Mouse (Mus musculus): ENCODE results near the gene Gm10392.

The Gm10392 gene

GRCm38 (mm10) chr11:77508068-77509021 lies 10.7 kb downstream of the Gm10392 start:
- DNase-seq (ENCODE audit: low spot score): peak; percentile 93

DNA sequence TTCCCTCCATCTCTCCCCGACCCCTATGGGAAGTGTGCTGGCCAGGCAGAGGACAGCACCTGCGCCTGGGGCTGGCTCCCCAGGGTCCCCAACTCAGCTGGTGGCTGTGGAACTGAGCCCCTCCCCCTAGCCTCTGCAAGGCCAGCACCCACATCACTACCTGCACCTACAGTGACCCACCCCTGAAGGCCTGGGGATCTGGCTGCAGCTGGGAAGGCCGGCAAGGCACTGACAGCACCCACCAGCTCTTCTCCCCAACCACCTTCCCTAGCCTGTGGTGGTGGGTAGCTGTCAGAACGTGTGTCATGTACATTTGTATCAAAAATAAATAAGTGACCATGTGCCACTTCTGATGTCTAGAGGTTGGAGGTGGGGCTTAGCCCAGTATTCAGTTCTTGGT lies 11.6 kb downstream of the Gm10392 start:
- DNase-seq (ENCODE audit: low spot score): no peak

- no peak for DNase-seq (ENCODE audit: low spot score)
Observed at GRCm38 (mm10) chr11:77506941-77507340, 12.1 kb downstream of the Gm10392 start.

DNA sequence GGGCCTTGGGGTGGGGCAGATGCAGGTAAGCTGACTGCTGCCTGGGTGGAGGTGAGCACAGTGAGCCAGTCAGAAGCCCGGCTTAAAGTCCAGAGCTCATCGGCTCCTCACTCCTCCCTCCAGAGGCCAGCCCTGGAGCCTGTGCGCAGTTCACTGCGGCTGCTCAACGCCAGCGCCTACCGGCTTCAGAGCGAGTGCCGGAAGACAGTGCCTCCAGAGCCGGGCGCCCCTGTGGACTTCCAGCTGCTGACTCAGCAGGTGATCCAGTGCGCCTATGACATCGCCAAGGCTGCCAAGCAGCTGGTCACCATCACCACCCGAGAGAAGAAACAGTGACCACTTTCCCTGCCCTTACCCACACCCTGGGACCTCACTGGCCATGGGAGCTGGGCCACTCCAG lies 12.7 kb downstream of the Gm10392 start:
- DNase-seq (ENCODE audit: low spot score): no peak

- DNase-seq (ENCODE audit: low spot score): no peak
Observed at GRCm38 (mm10) chr11:77505291-77505980, 13.6 kb downstream of the Gm10392 start.

DNA sequence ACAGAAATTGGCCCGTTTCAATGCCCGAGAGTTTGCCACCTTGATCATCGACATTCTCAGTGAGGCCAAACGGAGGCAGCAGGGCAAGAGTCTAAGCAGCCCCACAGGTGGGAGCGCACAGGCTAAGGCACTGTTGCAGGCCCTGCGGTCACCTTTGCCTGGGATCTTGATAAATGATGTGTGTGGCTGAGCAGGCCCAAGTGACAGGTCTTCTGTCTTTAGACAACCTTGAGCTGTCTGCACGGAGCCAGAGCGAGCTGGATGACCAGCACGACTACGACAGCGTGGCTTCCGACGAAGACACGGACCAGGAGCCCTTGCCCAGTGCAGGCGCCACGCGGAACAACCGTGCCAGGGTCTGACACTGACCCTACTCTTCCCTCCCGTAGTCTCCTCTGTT lies 14.6 kb downstream of the Gm10392 start:
- no peak for DNase-seq (ENCODE audit: low spot score)

DNA sequence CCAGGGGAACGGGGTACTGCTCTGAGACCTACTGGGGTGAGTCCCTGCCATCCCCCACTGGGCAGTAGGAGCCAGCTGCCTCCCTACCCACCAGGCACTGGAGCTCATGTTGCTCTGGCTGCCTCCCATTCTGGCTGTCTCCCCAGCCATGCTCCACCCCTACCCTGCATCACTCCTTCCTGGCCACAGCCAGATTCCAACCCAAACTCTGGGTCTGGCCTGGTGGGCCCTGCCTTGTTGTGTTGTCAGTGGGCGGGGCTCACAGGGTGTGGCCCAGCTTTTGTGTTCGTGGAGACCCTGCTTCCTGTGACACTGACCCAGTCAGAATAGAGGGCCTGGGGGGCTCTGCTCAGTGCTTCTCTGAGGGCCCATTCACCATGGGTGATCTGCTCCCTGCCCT lies 15.5 kb downstream of the Gm10392 start:
- DNase-seq (ENCODE audit: low spot score): no peak

DNA sequence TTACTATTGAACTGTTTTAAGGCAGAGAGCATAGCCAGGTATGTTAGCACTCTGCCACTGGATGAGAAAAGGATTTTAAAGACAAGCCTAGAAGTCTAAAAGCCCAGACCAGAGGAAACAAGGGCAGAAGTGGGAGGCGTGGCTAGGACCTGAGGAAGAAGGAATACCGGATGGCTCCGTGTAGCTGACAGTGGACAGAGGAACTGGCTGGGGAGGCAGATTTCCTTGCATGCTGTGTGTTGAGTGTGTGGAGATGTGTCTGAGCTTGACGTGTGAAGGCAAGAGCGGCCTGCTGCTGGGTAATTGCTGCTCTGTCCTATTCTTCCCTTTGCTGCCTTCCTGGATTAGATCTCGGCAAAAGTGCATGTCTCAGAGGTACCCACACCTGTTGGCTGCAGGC lies 16.5 kb downstream of the Gm10392 start:
- DNase-seq (ENCODE audit: low spot score): no peak

- no peak for DNase-seq (ENCODE audit: low spot score)
Observed at GRCm38 (mm10) chr11:77501971-77502370, 17.0 kb downstream of the Gm10392 start.

- peak; percentile 82 for DNase-seq (ENCODE audit: low spot score)
Observed at GRCm38 (mm10) chr11:77501392-77501791, 17.6 kb downstream of the Gm10392 start.

GRCm38 (mm10) chr11:77500361-77501325 lies 18.4 kb downstream of the Gm10392 start:
- DNase-seq (ENCODE audit: low spot score): no peak

DNA sequence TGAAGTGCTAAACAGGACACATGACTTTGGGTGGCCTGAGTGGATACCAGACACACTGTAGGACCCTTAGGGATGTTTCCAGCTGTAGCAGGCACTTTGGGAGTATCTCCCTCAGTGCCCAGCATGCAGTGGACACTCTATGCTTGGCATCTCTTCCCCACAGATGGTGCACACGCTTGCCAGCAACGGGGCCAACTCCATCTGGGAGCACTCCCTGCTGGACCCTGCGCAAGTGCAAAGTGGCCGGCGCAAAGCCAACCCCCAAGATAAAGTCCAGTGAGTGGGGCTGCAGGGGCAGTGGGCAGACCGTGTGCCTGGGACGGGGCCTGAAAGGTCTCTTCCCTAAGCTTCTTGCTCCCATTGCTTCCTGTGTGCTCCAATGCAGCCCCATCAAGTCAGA lies 19.6 kb downstream of the Gm10392 start:
- no peak for DNase-seq (ENCODE audit: low spot score)

DNA sequence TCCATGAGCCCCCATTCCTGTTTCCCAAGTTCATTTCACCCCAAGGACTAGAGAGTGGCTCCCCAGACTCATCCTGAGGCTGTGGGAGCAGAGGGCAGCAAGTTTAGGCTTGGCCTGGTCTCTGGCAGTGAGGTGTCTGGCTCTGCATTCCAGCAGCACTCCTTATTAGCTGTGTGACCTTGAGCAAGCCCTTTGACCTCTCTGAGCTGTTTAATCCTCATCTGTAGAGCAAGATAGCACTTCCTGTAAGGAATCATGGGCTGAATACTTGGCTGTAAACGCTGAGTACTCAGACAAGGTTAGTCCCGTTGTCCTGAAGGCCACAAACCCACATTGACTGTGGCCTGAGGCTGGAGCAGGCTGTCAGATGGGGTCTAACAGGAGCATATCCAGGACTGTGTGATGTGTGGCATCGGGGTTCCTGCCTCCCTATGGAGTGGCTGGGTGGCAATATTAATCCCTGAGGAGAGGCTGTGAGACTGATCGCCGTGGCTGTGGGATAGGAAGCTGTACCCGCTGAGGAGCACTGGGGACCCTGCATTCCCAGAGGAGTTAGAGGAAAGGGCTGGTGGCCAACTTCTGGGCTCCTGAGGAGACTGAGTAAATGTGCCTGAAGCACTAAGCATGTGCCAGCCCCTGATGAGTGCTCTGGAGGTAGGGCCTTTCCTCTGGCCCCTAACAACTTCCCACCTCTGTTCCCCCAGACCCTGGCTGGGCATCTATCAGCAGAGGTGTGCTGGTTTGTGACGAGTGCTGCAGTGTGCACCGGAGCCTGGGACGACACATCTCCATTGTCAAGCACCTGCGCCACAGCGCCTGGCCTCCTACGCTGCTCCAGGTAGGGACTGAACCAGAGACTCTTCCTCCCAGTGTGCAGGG lies 20.5 kb downstream of the Gm10392 start:
- DNase-seq (ENCODE audit: low spot score): no peak

DNA sequence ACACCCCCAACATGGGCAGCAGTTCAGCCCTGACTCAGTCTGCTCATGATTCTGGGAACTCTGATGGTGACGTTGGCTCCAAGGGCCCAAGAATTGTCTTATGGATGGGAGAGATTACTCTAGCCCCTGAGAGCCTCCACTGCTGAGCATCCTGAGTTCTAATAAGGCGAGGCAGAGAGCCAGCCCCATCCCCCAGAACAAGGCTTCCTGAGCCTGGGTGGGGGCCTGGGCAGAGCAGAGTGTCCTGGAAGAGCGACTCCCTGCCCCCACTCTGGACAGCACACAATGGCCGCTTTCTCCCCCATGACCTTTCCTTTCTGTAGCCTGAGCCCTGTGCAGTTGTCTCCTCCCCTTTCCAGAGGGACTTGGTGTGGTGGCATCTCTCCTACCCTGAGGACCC lies 21.1 kb downstream of the Gm10392 start:
- DNase-seq (ENCODE audit: low spot score): no peak

DNA sequence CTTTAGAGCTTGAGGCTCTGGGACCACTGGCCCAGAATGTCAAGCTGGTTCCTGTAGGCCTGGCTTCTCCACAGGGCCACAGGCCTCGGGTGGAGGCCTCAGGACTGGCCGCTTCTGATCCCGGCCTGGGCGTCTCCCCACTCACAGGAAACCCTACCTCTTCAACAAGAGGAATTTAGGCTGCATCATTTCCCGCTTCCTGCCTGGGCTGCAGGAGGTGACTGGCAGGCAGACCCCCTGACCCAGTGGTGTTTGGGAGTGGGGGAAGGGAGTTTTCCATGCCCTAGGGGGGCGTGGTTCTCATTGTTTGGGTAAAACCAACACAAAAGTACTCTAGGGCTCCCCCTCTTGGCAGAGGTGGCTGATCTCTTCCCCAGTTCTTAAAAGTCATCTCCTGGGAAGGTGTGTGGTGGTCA lies 21.6 kb downstream of the Gm10392 start:
- peak; percentile 73 for DNase-seq (ENCODE audit: low spot score)

- no peak for DNase-seq (ENCODE audit: low spot score)
Observed at GRCm38 (mm10) chr11:77495507-77495906, 23.5 kb downstream of the Gm10392 start.

GRCm38 (mm10) chr11:77494782-77495181 lies 24.2 kb downstream of the Gm10392 start:
- DNase-seq (ENCODE audit: low spot score): no peak

DNA sequence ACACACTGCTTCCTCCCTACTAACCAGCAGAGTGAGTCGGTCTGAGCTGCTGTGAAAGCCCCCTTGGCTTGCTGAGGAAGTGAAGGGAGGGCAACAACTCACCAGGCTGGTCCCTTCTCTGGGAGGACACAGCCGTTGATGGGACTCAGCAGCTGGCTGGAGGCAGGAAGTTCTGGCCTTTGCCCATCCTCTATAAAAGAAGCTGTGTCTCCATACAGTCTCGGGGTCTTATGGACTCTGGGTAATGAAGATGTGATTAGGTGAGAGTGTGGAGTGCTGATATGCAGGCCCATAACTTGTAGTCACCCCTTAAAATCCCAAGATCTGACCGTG lies 24.7 kb downstream of the Gm10392 start:
- DNase-seq (ENCODE audit: low spot score): no peak

GRCm38 (mm10) chr11:77493512-77494343 lies 25.3 kb downstream of the Gm10392 start, which contains the start of gene Git1:
TSS of gene Git1 (plus strand) at chr11:77493562.
- peak; percentile 78 for DNase-seq (ENCODE audit: low spot score)

DNA sequence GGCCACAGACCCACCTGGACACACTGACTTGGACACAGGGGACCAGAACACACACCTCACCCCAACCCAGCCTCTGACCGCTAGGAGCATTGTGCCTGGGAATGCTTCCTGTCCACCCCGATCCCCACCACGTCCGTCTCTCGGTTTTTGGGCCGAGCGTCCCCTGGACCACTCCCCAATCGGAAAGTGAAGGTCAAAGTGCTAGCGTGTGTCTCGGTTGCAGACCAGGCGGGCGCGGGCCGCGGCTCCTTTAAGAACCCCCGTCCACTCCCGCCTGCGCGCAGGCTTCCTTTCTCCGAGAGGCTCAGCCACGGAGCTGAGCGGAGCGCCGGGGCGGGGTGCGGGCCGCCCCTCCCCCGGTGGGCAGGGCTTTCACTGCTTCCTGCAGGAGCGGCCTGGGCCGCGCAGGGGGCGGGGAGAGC lies 26.1 kb downstream of the Gm10392 start:
- peak; percentile 94 for DNase-seq (ENCODE audit: low spot score)
